Mouse (Mus musculus) midbrain, embryonic 16.5 days (tissue): ENCODE results near the gene Ccdc27. TPM values are rescaled to one million over a fixed set of nuclear protein-coding genes. Genes with fewer than 3 reads are reported as not detected.

Source experiments
- ATAC-seq: fragments of 200-750 bp; cut with Nextera tagmentation; 2 replicates; pipeline ENCODE4 v1.8.0; 2017; ENCODE audit warnings: moderate TSS enrichment
- H3K27ac ChIP-seq: fragments of 300-500 bp; sonication (generic); 2 replicates; pipeline ENCODE4 v1.5.1; 2014; ENCODE audit warnings: mild to moderate bottlenecking, low read length, mixed read lengths
- H3K27me3 ChIP-seq: fragments of 300-500 bp; sonication (generic); 2 replicates; pipeline ENCODE4 v1.6.1; 2014; ENCODE audit warnings: low read depth, low read length, mixed read lengths; ENCODE audit not compliant: control insufficient read depth, insufficient read depth
- H3K36me3 ChIP-seq: fragments of 300-500 bp; sonication (generic); 2 replicates; pipeline ENCODE4 v1.6.1; 2014; ENCODE audit warnings: mild to moderate bottlenecking, low read length, moderate library complexity, mixed read lengths; ENCODE audit not compliant: control insufficient read depth, insufficient read depth
- H3K4me1 ChIP-seq: fragments of 300-500 bp; sonication (generic); 2 replicates; pipeline ENCODE4 v1.6.1; 2014; ENCODE audit warnings: mild to moderate bottlenecking, low read length, mixed read lengths; ENCODE audit not compliant: control insufficient read depth, insufficient read depth
- H3K4me2 ChIP-seq: fragments of 300-500 bp; sonication (generic); 2 replicates; pipeline ENCODE4 v1.6.1; 2014; ENCODE audit warnings: mild to moderate bottlenecking, low read length, mixed read lengths
- H3K4me3 ChIP-seq: fragments of 300-500 bp; sonication (generic); 2 replicates; pipeline ENCODE4 v1.5.1; 2014; ENCODE audit warnings: low read depth, mild to moderate bottlenecking, low read length, moderate library complexity, mixed read lengths
- H3K9ac ChIP-seq: fragments of 300-500 bp; sonication (generic); 2 replicates; pipeline ENCODE4 v1.6.1; 2014; ENCODE audit warnings: low read depth, low read length, mixed read lengths
- H3K9me3 ChIP-seq: fragments of 300-500 bp; sonication (generic); replicated peaks from 2 replicates; pipeline ENCODE4 v1.6.1; 2014; ENCODE audit warnings: mild to moderate bottlenecking, low read length, mixed read lengths; ENCODE audit not compliant: control insufficient read depth, poor library complexity, severe bottlenecking
- WGBS: fragments of 180-500 bp; shearing (Covaris S2); extraction: QIAGEN DNeasy Blood & Tissue Kit; methylation state at CpG from one replicate; pipeline ENCODE4 v1.1.7; 2014; 5-methylcytosine and 5-hydroxymethylcytosine counted together
- polyA plus RNA-seq: library from polyadenylated mRNA; unstranded; fragments of >200 nt; fragmentation: Nextera tagmentation; extraction: Ambion mirVana; gene quantifications from 2 replicates; pipeline ENCODE4 v1.2.1, GENCODE M21; 2015

The Ccdc27 gene
- polyA plus RNA-seq, 1 experiment from 2014 or later = not detected

DNA sequence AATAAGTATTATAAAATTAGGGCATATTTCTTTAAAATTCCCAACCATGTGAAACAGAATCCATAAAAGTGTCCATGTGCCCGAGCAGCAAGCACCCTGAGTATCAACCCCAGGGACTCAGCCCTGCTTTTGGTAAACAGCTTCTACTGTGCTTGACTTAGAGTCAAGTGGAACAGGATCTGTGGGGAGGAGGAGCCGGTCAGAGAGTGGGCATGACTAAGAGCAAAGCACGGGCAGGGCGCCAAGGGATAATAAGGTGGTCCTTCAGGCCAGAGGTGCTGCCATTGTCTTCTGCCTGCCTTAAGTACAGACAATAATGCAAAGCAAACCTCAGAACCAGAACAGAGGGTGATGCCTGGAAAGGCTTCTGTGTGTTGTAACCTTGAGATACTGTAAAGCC lies 34.7 kb downstream of the Ccdc27 start:
- no peak overlapping the region for H3K27ac ChIP-seq
- peaks cover 3% of the 10 kb centered on the region for H3K4me1 ChIP-seq
- no peak overlapping the region for H3K4me2 ChIP-seq
- no peak for ATAC-seq
- H3K9ac ChIP-seq = no peak overlapping the region
- 81% methylated on average over 4 of the region's 4 CpGs for WGBS
- H3K27me3 ChIP-seq = no peaks in the 10 kb centered on the region
- peaks cover 21% of the 10 kb centered on the region for H3K36me3 ChIP-seq
- no peaks in the 10 kb centered on the region for H3K9me3 ChIP-seq
- H3K4me3 ChIP-seq = no peak overlapping the region

DNA sequence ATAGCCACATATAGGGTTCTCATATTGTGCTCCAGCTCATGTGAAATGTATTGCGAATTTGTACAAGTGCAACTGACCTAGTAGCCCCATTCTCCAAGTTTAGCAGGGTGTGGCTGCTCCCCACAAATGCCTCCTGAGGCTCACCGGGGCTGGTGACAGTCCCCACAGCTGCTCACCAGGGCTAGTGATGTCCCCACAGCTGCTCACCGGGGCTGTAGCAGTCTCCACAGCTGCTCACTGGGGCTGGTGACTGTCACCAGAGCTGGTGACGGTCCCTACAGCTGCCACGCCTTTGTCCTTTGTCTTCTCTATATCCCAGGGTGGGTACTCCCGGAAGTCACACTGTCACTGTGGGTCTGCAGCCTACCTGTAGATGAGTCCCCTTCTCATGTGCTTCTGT lies 36.2 kb downstream of the Ccdc27 start:
- Histone ChIP-seq H3K4me1 (no peaks in the 10 kb centered on the region), H3K4me3 (no peak overlapping the region), H3K27ac (no peak overlapping the region), H3K9ac (no peak overlapping the region), H3K27me3 (no peaks in the 10 kb centered on the region), H3K9me3 (no peaks in the 10 kb centered on the region), H3K36me3 (peaks cover 23% of the 10 kb centered on the region), H3K4me2 (no peak overlapping the region)
- WGBS = 97% methylated on average over 6 of the region's 6 CpGs
- ATAC-seq = no peak

DNA sequence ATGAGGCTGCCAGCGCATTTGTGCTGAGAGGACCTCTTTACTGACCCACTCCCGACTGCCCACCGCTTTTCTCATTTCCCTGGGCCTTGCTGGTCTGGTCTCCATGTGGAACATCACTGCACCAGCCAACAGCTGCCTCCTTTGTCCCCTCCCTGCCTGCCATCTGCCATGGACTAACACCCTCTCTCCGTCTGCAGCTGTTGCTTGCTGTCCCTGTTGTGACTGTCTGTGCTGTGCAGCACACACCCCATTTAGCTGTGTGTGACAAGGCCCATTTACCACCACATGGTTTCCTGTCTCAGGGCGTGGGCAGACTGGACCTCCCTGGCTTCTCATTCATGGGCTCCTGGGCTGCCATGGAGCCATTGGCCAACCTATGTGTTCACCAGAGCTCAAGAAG lies 37.0 kb downstream of the Ccdc27 start:
- Histone ChIP-seq H3K4me3 (no peak overlapping the region), H3K9me3 (no peaks in the 10 kb centered on the region), H3K36me3 (peaks cover 23% of the 10 kb centered on the region), H3K27ac (no peak overlapping the region), H3K27me3 (no peaks in the 10 kb centered on the region), H3K9ac (no peak overlapping the region), H3K4me2 (no peak overlapping the region), H3K4me1 (no peaks in the 10 kb centered on the region)
- WGBS = 91% methylated on average over 5 of the region's 5 CpGs
- ATAC-seq = no peak

DNA sequence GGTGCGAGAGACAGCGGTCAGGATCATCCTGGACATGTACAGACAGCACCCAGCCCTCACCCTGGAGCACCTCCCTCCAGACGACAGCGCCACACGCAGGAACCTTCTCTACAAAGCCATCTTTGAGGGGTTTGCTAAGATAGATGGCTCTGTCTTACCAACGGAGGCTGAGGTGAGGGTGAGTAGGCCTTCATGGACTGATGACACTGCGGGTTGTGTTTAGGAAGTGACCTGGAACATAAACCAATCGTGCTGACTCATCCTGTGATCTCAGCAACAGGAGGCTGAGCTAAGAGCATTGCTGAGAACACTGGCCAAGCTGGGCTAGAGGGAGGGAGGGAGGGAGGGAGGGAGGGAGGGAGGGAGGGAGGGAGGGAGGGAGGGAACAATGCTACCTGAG lies 49.0 kb downstream of the Ccdc27 start:
- no peak overlapping the region for H3K9ac ChIP-seq
- no peaks in the 10 kb centered on the region for H3K9me3 ChIP-seq
- H3K4me3 ChIP-seq = no peak overlapping the region
- peaks cover 59% of the 10 kb centered on the region for H3K36me3 ChIP-seq
- no peaks in the 10 kb centered on the region for H3K27me3 ChIP-seq
- WGBS = 91% methylated on average over 8 of the region's 8 CpGs
- no peaks in the 10 kb centered on the region for H3K4me1 ChIP-seq
- H3K4me2 ChIP-seq = no peak overlapping the region
- ATAC-seq = no peak
- no peak overlapping the region for H3K27ac ChIP-seq

DNA sequence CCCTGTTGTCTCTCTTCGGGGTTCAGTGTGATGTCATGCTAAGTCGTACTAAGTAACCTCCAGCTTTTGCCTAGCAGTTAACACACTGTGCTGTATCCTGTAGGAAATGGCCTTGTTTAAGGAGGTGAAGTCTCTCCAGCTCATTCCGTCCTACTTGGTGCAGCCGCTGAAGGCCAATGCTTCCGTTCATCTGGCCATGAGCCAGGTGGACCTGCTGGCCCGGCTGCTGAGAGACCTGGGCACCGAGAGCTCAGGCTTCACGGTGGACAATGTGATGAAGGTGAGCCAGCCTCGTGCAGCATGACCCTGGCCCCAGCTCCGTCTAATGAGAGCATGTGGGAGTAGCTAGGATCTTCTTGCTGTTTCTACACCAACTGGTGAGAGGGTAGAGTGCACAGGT lies 49.8 kb downstream of the Ccdc27 start:
- no peaks in the 10 kb centered on the region for H3K27me3 ChIP-seq
- no peaks in the 10 kb centered on the region for H3K4me1 ChIP-seq
- H3K4me2 ChIP-seq = no peak overlapping the region
- H3K9ac ChIP-seq = no peak overlapping the region
- ATAC-seq = no peak
- no peaks in the 10 kb centered on the region for H3K9me3 ChIP-seq
- 94% methylated on average over 10 of the region's 10 CpGs for WGBS
- no peak overlapping the region for H3K4me3 ChIP-seq
- peaks cover 61% of the 10 kb centered on the region for H3K36me3 ChIP-seq
- H3K27ac ChIP-seq = no peak overlapping the region

- H3K36me3 ChIP-seq = peaks cover 25% of the 10 kb centered on the region
Measured at GRCm38 (mm10) chr4:153980470-153980869, 62.0 kb downstream of the Ccdc27 start.

GRCm38 (mm10) chr4:153979243-153979642 lies 63.2 kb downstream of the Ccdc27 start:
- H3K9ac ChIP-seq = no peak overlapping the region
- no peak for ATAC-seq
- H3K4me3 ChIP-seq = no peak overlapping the region
- H3K4me2 ChIP-seq = no peak overlapping the region
- H3K36me3 ChIP-seq = peaks cover 22% of the 10 kb centered on the region
- no peaks in the 10 kb centered on the region for H3K27me3 ChIP-seq
- no peak overlapping the region for H3K27ac ChIP-seq
- no peaks in the 10 kb centered on the region for H3K9me3 ChIP-seq
- H3K4me1 ChIP-seq = peaks cover 15% of the 10 kb centered on the region
- WGBS = 95% methylated on average over 10 of the region's 10 CpGs

More at GRCm38 (mm10) chr4:153980470-153980869, 62.0 kb downstream of the Ccdc27 start:
- Histone ChIP-seq H3K27ac (no peak overlapping the region), H3K4me3 (no peak overlapping the region), H3K27me3 (no peaks in the 10 kb centered on the region), H3K4me2 (no peak overlapping the region), H3K4me1 (peaks cover 15% of the 10 kb centered on the region), H3K9ac (no peak overlapping the region), H3K9me3 (no peaks in the 10 kb centered on the region)
- WGBS = 97% methylated on average over 11 of the region's 11 CpGs
- no peak for ATAC-seq

Other genes starting within 250 kb of the Ccdc27 start
- 55.5 and 56.8 TPM in 2 replicates for gene A430005L14Rik, start 85.4 kb downstream of the Ccdc27 start, polyA plus RNA-seq
- gene Dffb, start 67.6 kb downstream of the Ccdc27 start, polyA plus RNA-seq = 10.3 and 11.5 TPM in 2 replicates
- 16.9 and 17.6 TPM in 2 replicates for gene Cep104, start 67.5 kb downstream of the Ccdc27 start, polyA plus RNA-seq
- gene Lrrc47, start 30.9 kb downstream of the Ccdc27 start, polyA plus RNA-seq = 12.9 and 17.3 TPM in 2 replicates
- 7.1 and 9.7 TPM in 2 replicates for gene Smim1, start 16.4 kb downstream of the Ccdc27 start, polyA plus RNA-seq
- 0.90 and 1.1 TPM in 2 replicates for gene Trp73, start 97.5 kb upstream of the Ccdc27 start, polyA plus RNA-seq
- gene Wrap73, start 99.7 kb upstream of the Ccdc27 start, polyA plus RNA-seq = 43.5 and 45.6 TPM in 2 replicates
- 214 and 223 TPM in 2 replicates for gene Tprgl, start 118.0 kb upstream of the Ccdc27 start, polyA plus RNA-seq
- gene Megf6, start 128.1 kb upstream of the Ccdc27 start, polyA plus RNA-seq = 9.3 and 10.6 TPM in 2 replicates